Mouse (Mus musculus) thymus, adult 18-20 months (tissue): ENCODE measurements around the gene Tmco1.

Experiments
- DNase-seq, 2 experiments: peaks; one replicate each; pipeline ENCODE4 v3.0.0; 2022; ENCODE audit warnings: mixed read lengths in 2 of 2

Tmco1 gene

DNA sequence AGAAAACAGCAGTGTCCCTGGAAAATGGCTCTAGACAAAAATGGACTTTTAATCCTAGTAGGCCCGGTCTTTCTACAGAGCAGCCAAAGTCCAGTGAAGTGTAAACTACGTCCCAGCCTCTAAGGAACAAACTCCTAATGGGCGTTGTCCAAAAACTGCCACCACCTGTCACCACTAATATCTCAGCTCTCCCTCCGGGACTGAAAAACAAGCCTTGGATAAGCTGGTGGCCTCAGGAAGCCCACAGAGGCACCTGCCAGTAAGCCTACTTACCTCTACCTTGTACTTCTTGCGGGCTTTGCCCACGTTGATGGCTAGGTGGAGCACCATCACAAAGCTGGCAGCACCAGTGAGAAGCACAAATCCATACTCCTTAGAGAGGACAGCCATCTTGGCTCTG lies 69.8 kb downstream of the Tmco1 start:
- no peak for DNase-seq

DNA sequence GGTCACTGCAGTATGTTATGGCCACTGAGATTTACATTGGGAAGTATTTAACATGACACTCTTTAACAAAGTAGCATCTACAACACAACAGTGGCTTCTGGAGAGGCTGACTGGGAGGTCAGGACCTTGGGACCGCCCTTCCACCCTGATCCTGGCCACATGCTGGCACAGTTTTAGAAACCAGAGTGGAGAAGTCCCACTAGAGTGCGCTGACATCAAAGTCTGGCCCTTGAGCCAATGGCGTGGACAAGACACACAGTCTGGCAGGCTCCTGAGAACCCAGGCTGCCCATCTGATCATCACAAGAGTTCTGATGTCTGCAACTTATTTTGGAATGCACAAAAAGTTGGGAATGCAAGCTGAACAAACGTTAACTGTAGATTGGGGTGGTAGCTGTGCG lies 71.6 kb downstream of the Tmco1 start:
- no peak for DNase-seq

DNA sequence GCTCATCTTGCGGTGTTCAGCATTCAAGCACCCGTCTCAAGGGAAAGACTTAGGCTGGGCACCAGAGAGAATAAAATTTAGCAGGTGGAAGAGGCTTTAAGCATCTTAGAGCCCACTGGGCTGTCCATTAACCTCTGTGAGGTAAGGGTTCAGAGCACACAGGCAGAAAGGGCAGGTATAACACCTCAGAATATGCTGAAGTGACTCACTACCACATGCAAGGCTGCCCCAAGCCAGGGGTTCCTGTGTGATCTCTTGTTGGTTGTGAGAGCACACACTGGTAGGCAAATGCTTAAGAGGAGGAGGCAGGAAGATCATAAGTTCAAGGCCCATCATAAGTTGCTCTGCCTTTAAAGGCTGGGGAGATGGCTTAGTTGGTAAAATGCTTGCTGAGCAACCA lies 72.0 kb downstream of the Tmco1 start:
- DNase-seq: no peak

DNA sequence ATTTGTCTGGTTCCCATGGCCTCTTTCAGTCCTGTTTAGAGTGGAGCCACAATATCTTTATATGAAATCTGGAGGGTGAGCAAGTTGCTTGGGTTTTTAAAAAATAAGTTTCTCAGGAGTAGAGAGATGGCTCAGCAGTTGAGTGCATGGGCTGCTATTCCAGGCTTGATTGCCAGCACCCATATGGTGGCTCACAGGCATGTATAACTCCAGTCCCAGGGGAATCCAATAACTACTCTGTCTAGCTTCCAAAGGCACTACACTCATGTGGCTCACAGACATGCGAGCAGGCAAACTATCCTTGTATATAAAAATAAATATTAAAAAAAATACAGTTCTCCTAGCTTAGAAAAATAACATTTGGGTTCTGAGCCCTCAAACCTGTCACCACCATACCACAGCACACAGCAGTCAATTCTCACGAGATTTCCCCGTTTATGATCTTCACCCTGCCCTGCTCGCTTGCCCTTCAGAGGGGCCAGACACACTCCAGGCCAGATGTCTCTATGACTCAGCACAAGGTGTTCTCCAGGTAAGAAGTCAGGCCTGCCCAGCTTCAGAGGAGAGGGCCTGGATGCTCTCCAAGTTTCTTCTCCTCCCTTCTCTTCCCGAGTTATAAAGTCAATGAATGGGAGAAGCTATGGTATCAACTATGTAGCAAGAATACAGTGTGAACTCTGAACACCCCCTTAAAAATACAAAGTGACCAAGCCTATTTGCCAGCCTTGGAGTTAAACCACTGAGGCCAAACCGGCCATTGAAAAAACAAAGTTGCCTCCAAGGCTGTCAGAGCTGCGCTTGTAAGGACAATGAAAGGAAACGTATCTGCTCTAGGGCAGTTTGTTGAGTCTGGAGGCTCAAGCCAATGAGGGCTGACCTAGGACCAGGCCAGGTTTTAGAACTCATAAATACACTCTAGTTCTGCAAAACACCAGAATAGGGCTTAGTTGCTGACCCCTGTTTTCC lies 73.2 kb downstream of the Tmco1 start:
- DNase-seq: no peak

DNA sequence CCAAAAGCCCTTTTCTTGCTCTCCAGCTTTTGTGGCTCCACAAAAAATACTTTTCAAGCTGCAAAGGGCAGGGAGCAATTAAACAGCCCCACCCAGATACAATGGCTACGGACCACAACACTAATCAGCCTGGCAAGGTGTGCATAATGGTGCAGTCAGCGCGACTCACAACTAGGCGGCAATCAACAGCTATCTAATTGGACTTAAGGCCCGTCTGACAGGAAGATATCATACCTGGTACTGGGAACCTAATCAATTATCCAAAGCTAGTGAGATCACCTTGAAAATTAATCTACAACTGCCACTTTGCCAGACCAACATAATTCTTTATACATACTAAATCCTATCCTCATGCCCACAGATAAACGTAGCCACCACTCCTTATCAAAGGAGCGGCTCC lies 74.1 kb downstream of the Tmco1 start:
- DNase-seq: no peak

DNA sequence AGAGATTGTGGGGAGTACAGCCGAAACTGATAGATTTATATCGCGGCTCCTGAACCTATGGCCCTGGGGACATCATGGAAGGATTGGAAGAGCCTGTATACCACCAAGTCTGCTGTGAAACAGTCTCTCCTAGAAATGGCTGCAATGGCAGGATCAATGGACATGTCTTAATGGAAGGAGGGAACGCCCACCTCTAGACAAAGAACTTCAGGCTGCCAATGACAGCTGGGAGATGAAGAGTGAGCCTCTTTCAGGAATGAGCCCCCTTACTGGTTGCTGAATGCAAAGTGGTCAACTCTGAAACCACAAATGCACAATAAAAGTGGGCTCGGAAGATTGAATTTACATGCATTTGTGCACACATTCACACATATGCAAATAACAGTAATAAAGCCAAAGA lies 74.6 kb downstream of the Tmco1 start:
- no peak for DNase-seq

DNA sequence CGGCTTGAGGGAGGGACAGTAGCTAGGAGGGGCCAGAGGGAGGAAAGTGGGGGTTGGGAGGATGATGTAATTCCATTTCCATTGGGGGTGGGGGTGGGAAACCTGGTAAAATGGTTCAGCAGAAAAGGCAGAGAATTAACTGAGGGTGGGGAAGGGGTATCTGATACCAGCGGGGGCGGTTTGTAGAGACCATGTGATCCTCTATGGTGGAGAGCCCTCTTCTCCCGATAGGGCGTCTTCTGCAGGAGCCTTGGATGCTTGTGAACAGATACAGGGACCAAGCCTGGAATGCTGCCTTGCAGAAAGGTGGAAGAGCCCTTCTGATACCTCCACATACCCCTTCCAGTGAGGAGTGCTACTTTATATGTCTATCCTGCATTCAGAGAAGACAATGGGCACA lies 75.0 kb downstream of the Tmco1 start:
- DNase-seq: no peak
